In the genomic region with DNA sequence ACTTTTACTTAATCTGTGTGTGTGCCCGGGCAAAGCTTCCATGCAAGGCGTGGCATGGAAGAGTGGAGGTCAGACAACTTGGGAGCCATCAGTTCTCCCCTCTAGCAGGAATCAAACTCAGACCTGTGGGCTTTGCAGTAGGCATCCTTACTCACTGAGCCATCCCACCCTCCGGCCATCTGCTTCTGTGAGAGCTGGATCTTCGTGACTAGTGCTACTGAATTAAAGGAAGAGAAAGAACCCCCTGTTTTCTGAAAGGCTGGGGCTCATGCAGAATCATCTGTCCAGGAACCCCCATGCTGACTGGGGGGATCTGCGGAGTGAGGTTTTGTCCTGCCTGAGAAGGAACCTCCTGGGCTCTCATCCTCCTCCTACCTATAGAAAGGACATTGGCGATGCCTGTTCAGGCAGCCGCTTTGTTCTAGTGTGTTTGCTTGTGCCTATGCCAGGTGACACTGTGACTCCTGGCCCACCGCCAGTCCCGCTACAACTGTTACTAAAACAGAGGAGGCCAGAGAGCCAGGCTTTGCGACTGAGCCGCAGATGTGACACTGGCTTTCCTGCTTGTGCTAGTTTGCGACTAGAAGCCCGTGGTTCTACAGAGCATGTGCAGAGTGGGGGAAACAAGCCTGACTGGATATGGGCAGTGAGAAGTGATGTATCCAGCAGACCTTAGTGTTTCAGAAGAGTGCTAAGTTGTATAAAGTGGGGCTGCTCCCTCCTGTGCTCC, we compare ENCODE assay signal across 8 mouse cellular contexts.
A peak's percentile ranks its signal among the peaks of the same experiment; 100 is the strongest.
DNase-seq lines count a peak whose midpoint lies in the region; ATAC-seq and TF ChIP-seq lines count a peak whose summit lies in the region.

No protein-coding gene starts in this region.

- ATAC-seq in forebrain, embryonic 15.5 days (replicated peaks) = peak; percentile 55
- ATAC-seq in hindbrain, embryonic 14.5 days (ENCODE audit: low FRiP score) = peak; percentile 73
- ATAC-seq in liver, postnatal 0 days = peak; percentile 72
- ATAC-seq in erythroid progenitor cell, adult 5-6 weeks (replicated peaks; ENCODE audit: low FRiP score, poor library complexity, severe bottlenecking) = no peak

- TF ChIP-seq CTCF in liver, postnatal 0 days (IDR thresholded peaks at IDR 0.05; ENCODE audit: low read depth) = no peak

- no peaks in the 10 kb centered on the region for H3K9me3 ChIP-seq in forebrain, embryonic 15.5 days
- no peaks in the 10 kb centered on the region for H3K9me3 ChIP-seq in hindbrain, embryonic 14.5 days (ENCODE audit: control insufficient read depth, low read length)
- H3K9me3 ChIP-seq in liver, postnatal 0 days (ENCODE audit: low read length) = no peaks in the 10 kb centered on the region

- no peaks in the 10 kb centered on the region for H3K27me3 ChIP-seq in forebrain, embryonic 15.5 days
- H3K27me3 ChIP-seq in hindbrain, embryonic 14.5 days (ENCODE audit: control insufficient read depth, insufficient read depth, low read length) = no peaks in the 10 kb centered on the region
- no peaks in the 10 kb centered on the region for H3K27me3 ChIP-seq in liver, postnatal 0 days (ENCODE audit: insufficient read depth, low read length)

- no peak overlapping the region for H3K4me2 ChIP-seq in forebrain, embryonic 15.5 days (replicated peaks)
- H3K4me2 ChIP-seq in hindbrain, embryonic 14.5 days (replicated peaks) = peak overlapping the region; percentile 5; the same call in 1 of the 2 replicates
- H3K4me2 ChIP-seq in liver, postnatal 0 days (ENCODE audit: low read depth, low read length) = peak overlapping the region; percentile 19; the same call in 1 of the 2 replicates

- H3K27ac ChIP-seq in forebrain, embryonic 15.5 days (replicated peaks) = peak overlapping the region; percentile 75
- peak overlapping the region; percentile 90 for H3K27ac ChIP-seq in hindbrain, embryonic 14.5 days
- H3K27ac ChIP-seq in liver, postnatal 0 days (ENCODE audit: low read depth) = no peak overlapping the region

- H3K4me1 ChIP-seq in forebrain, embryonic 15.5 days = peaks cover 82% of the 10 kb centered on the region
- peaks cover 77% of the 10 kb centered on the region for H3K4me1 ChIP-seq in hindbrain, embryonic 14.5 days (replicated peaks; ENCODE audit: control insufficient read depth, insufficient read depth, low read length)
- peaks cover 11% of the 10 kb centered on the region; the same call in 1 of the 2 replicates for H3K4me1 ChIP-seq in liver, postnatal 0 days (ENCODE audit: insufficient read depth)

- 37% methylated on average over 13 of the region's 13 CpGs for WGBS in forebrain, embryonic 15.5 days
- WGBS in hindbrain, embryonic 14.5 days = 53% methylated on average over 13 of the region's 13 CpGs
- WGBS in liver, postnatal 0 days (ENCODE audit: insufficient replicate concordance) = 69% methylated on average over 13 of the region's 13 CpGs

- H3K4me3 ChIP-seq in forebrain, embryonic 15.5 days = no peak overlapping the region
- no peak overlapping the region for H3K4me3 ChIP-seq in hindbrain, embryonic 14.5 days (replicated peaks; ENCODE audit: low read length)
- H3K4me3 ChIP-seq in liver, postnatal 0 days (ENCODE audit: low read depth, low read length) = no peak overlapping the region

- no peak for TF ChIP-seq EP300 in liver, postnatal 0 days (IDR thresholded peaks at IDR 0.05; ENCODE audit: low read depth)

- H3K9ac ChIP-seq in forebrain, embryonic 15.5 days (replicated peaks) = no peak overlapping the region
- H3K9ac ChIP-seq in hindbrain, embryonic 14.5 days = peak overlapping the region; percentile 35; the same call in 1 of the 2 replicates
- H3K9ac ChIP-seq in liver, postnatal 0 days (replicated peaks) = no peak overlapping the region

- no peaks in the 10 kb centered on the region for H3K36me3 ChIP-seq in forebrain, embryonic 15.5 days
- H3K36me3 ChIP-seq in hindbrain, embryonic 14.5 days (replicated peaks; ENCODE audit: control insufficient read depth, insufficient read depth) = no peaks in the 10 kb centered on the region
- H3K36me3 ChIP-seq in liver, postnatal 0 days (replicated peaks; ENCODE audit: insufficient read depth, low read length) = no peaks in the 10 kb centered on the region

- DNase-seq in layer of hippocampus, adult 11-12 months (ENCODE audit: low spot score) = peak; percentile 55
- DNase-seq in layer of hippocampus, adult 9-10 months (ENCODE audit: low spot score) = no peak
- DNase-seq in adrenal gland, adult 8-10 months = peak; percentile 51
- DNase-seq in hindbrain, embryonic 14.5 days (ENCODE audit: low spot score) = peak; percentile 85
- peak; percentile 76 for DNase-seq in liver, postnatal 0 days
- peak; percentile 18 to 38 for DNase-seq in right cerebral cortex, postnatal 36 days (ENCODE audit: low spot score in 2 of 2)
